Mouse (Mus musculus) embryo, embryonic 10 days (tissue): ENCODE results near the gene Dpp4.

Source experiments
- DNase-seq: peaks from one replicate; pipeline ENCODE4 v3.0.0-alpha.2; 2015; ENCODE audit warnings: low spot score

Gene Dpp4

DNA sequence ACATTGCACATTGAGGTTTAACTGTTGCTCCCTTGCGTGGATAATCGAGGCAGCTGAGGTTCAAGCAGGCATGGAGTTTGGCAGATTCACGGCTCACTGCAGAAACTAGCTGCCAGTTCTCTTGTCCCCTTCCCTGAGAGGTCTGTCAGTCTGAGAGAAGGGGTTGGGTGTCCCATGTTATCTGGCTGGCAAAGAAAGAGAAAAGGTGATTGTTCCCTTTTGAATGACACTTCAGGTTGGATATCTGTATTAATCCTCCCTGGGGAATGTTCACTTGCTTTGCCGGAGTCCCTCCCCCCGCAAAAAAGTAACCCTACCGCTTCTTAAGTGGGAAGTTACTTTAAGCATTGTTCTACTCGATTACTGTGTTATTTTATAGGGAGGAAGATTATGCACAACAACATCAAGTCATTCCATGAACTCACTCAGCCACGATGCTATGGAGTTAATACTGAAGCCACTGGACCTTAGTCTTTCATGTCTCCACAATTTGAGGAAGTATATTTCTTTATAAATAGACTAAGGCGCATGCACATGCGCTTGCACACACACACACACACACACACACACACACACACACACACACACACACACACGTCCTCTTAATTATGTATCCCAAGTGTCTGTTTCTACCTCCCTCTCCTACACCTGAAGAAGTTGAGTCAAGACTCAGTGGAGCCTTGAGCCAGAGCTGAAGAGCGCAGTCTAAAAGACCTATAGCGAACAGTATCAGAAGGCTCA is at the start of gene Dpp4:
Gene Dpp4 (minus strand): TSS at position 151 of the 741 bp plus-strand sequence.
- DNase-seq = no peak

DNA sequence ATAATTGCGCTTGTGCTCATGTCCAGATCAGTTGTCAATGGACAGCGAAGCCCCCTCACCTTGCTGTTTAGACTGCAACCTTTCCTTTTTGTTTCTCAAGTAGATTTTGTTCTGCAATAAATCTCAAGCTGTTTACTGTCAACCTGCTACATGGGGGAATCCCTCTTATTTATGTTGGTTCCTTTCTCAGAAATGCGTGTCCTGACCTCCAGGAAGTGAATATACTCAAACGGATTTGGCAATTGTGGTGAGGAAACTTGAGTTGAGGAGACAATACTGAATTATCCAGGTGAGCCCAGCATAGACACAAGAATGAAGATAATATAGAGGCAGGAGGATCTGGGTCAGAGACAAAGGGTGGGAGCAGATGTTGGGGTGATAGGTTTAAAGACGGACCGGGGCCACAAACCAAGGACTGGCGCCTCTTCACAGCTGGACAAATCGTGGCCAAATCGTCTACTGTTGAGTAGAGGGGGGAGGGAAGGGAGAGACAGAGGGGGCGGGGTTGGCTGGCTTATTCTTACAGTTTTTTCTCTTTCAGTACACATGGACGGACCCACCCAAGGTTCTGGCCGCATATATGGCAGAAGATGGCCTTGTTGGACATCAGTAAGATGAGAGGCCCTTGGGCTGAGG is 48.9 kb upstream of the Dpp4 start:
- DNase-seq = no peak

DNA sequence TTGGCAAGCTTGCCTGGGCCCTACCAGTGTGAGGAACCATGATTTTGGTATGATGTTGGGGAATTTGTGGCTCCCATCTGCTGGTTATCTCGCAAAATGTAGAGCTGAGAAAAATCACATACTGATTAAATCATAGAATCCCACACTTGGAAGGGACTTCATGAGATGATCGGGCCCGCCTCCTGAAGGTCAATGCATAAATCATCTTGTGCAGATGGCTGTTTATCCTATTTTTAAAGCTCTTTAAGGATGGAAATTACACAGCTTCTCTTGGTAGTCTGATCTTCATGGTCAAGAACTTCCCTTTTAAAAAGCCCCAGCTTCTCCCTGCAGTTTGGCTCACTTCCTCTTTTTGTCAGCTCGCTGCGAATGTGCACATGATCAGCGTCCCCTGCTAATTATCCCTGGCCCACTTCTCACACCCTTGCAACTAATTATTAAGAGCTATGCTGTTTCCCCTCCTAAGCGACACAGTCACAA is 48.2 kb upstream of the Dpp4 start:
- no peak for DNase-seq

DNA sequence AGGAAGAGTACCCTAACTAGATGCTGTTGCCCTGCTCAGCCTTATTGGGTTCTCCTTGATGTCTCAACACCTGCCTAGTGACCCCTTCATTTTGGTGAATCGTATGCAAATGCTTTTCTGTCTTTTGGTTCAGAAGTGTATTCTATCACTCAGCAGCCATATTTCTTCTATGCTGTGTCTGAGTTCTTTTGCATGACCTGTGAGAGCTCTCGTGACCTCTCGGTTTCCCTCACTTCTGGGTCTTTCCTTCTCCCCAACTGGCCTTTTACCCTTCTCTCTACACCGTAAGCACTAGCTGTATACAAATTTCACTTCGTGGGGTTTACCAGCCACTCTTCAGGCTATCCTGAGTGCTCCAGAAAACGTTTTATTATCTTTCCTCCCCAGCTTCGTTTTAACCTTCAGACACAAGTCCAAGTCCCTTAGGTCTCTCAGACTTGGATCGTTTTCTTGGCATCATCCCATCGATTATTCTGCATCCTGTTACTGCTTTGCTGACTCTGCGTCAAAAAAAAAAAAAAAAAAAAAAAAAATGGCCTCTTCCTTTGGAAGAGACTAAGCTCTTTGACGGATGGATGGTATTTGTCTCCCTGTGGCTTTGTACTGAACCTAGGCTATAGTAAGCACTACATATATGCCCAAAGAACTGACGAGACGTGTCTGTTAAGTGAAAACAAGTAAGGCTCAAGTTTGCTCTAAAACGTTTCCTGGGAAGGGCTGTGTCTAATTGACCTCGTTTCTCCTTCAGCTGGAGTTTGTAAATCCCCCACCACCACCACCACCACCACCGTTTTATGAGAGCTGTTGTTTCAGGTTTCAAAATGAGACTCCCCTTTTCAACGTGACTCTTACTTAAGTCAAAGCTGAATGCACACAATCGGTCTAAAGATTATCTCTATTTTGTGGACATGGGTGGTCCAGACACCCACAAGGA is 47.5 kb upstream of the Dpp4 start:
- no peak for DNase-seq

DNA sequence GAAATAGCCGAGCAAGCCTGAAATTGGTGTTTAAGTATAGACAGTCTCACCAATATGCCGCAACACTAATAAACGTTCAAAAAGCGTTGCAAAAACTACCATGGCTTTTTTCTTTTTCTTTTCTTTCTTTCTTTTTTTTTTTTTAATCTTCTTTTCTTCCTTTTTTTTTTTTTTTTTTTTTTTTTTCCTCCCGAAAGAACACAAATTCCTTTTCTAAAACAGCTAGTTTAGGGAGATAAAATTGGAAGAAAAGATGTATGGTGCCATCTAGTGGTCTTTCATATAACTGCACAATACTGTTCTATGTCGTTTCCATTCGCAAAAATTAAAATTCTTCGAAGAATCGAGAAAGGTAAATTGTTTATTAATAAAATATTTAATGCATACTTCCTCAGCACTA is 46.0 kb upstream of the Dpp4 start:
- peak; percentile 53 for DNase-seq

DNA sequence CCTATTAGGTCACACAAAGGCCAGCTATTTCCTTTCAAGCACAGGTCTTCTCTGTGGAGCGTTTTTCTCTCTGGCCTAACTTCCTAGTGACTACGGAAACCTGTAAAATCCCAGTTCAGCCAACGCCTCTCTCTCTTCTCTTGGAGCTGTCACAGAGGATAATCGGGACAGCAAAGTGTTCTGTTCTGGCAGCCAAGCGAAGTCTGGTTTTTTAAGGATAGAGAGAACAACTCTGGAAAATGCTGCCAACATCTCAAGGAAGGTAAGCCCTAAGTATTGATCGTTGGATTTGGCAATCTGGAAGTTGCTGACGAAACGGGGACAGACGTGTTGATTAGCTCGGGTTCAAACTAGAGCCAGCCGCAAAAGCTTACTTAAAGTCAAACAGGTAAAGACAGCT is 43.0 kb upstream of the Dpp4 start:
- DNase-seq = no peak

DNA sequence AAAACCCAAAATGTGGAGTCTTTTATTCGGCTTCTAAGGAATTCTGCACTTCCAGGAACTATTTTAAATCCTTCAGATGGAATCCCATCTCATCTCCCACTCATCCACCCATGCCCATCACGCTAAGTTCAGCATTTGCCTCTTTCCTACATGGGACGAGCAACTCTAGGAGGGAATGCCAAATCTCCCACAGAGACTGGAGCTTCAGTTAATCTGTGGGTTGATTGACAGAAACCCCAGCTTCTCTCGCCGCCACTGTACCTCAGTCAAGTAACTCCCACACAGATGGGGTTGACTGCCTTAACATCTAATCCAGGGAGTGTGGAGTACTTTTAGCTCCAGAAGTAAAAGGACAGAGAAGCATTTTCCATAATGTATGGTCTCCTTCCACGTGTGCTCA is 42.0 kb upstream of the Dpp4 start:
- DNase-seq = no peak

DNA sequence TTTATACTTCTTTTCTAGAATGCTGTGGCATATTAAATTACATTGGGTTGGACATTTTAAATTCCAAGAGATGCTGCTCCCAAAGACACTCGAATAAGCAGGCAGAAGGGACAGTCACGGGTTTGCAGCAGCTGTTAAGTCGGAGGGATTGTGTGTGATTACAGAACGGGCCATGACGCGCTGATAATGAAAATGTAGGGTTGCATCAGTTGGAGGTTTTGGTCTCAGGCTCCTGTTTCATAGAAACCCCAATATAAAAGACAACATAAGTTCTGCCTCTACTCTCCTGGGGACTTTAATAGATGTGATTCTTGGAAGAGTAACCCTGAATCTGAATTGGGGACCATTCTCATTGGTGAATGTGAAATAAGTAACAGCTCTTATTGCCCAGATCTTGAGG is 38.3 kb upstream of the Dpp4 start:
- no peak for DNase-seq

DNA sequence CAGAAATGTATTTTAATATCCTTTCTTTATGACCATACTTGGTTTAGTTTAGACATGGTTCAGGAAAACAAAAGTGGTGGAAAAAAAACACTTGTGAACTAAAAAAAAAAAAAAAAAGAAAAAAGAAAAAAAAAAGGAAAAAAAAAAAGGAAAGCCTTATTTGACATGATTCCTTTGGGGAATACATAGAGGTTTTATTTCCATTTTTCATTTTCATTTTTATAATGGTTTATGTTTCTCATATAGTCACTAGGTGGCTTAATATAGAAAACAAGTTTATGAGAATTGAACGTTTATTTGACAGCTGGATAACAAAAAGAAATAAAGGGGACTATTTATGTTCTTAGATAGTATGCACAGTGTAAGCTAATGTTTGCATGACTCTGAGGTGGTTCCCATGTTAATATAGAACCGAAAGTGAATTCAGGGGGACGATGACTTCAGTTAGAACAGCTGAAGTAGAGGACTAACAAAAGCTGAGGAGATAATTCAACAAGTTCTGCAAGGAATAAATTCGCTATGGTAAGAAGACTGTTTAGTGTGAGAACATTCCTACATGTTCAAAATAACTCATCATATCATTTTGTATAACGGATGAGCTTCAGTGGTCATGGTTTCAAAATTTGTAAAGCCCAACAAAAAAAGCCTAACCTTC is 37.8 kb upstream of the Dpp4 start:
- DNase-seq = no peak

DNA sequence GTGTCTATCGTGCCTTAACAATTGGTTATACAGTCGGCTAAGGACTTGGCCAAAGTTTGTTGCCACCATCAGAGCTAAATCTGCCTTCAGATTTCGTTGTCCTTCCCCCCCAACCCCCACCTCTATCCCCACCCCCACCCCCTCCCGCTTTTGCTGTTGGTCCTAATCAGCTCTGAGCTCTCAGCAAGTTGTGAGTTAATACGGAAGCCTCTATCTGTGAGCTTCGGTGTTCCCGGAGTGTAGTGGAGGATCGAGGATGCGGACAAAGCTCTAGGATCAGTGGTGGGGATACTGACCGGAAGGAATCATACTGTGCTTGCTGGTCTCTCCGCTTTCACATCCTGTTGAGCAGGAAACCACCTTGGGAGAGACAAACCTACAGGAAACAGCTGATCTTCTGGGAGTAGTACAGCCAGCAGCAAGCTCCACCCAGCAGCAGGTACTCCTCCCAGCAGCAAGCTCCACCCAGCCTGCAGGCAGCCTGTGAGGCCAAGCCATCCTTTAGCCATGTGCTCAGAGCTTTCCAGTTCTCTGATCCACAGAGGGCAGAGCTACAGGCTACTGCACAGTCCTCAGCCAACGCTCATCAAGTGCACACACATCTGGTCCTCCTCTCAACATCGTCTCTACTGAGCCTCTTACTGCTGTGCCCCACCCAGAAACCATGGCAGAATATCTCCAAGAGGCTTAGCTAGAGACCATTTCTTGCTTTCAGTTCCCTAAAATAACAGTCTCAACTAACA is 28.9 kb upstream of the Dpp4 start:
- peak; percentile 22 for DNase-seq

DNA sequence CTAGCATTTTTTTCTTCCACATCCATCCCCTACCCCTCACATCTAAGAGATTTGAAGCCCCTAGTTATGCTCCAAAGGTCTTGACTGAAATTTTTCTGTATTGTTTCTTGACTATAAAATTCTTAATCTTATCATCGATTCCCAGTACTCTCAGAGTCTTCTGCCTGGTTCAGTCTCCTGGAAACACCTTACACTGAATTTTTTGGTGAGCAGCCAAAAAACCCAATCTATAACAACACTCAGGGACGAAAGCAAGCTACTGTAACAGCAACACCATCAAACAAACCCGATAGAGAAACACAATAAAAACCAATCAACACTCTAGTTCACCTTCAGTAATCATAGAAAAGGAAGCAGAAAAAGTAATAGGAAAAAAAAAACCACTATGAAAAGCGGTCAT is 28.1 kb upstream of the Dpp4 start:
- no peak for DNase-seq

DNA sequence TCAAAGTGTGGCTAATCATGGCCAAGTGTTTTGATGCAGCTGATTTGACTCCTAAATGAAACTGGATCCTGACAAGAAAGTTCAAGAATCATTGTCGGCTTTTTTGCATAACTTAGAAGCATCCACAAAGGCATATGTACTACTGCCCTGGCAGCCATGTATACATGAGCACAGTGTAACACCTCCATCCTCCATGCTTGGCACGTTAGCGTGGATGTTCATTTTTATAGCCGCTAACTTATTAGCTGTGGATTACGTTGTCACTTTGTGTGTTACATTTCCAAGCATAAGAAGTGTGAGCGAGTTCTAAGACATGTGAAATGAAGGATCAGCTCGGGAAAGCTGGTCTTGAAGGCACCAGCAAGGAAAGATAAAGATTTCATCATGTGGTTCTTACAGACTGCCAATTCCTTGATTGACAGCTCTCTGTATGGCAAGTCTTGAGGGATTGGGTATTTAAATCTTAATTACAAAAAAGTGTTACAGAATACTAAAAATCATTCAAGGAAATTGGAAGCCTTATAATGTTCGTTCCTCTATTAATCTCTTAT is 19.3 kb upstream of the Dpp4 start:
- DNase-seq = no peak

DNA sequence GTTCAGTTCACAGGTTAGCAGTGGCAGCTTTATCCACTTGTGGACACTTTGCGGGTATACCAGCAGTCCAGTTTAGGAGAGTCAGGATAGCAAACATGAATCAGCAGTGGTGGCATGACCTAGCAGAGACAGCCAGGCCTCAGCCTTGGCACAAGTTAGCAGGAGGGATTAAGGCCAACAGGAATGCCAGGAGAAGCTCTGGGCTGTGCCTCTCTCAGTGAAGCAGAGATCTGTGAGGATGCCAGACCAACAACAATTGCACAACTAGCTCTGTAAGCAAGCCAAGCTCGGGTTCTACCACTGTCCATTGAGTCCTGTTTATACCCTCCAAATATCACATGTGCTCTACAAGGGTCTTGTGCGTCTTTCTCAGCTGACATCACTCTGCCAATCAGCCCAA is 13.9 kb upstream of the Dpp4 start:
- no peak for DNase-seq

DNA sequence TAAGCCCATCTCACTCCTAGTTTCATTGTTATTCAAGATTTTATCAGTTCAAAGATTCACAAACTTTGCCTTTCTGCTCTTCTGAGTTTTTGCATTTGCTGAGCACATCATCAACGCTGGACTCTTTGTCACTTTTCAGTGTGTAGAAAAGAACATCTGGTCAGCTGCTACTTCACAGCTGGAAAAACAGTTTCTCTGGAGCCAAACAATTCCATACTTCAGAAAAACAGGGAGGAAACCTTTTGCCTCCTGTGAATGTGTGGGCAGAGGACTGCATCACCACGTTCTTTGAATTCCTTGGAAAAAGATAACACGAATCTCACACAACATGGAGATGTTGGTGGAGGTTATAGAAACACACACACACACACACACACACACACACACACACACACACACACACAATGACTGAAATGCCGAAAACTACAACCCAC is 11.3 kb upstream of the Dpp4 start:
- DNase-seq = peak; percentile 22

DNA sequence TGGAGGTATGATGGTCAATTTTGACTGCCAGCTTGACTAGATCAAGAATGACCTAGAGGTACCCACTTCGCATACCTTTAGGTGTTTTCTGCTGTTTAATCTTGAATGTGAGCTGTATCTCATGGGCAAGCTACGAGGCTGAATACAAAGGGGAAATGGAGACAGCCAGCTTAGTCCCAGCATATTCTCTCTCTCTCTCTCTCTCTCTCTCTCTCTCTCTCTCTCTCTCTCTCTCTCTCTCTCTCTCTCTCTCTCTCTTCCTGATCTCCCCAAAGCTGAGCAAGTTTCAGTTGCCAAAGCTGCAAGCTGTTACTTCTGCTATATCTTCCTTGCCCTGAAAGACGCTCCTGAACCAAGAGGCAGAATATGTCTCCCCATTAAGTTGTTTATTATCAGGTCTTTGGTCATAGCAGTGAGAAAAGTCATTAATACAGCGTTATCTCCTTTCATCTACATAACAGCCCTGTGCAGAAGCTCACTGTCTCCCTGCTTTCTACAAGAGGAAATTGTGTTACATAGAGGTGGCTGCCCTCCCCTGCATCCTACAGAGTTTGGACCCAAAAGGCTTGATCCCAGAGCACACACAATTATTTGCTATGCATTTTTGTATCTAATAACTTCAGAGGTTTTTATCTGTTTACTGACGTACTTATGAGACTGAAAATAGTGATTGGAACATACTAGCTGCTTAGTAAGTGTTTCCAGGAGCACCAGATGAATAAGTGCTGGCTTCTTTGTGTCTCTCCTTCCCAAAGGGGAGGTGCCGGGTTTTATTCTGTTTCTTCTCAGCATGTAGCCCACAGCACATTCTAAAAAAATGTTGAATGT is 10.7 kb upstream of the Dpp4 start:
- no peak for DNase-seq

DNA sequence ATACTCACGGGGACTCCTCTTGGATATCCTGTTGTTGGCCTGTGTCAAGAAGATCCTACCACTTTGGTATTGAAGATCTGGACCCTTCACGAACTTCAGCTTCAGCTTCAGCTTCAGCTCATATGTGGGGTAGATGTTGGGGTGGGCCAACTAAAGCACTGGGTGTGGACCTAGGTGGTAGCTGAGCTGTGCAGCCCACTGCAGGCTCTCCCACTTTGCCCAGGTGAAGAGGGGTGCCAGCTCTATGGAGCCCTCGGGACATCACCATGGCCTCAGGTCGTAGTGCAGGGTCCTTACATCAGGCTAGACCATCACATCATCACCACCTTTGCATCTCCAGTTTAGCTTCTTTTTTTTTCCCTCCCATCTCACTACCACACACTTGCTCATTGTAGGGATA is 9.2 kb upstream of the Dpp4 start:
- DNase-seq = no peak

DNA sequence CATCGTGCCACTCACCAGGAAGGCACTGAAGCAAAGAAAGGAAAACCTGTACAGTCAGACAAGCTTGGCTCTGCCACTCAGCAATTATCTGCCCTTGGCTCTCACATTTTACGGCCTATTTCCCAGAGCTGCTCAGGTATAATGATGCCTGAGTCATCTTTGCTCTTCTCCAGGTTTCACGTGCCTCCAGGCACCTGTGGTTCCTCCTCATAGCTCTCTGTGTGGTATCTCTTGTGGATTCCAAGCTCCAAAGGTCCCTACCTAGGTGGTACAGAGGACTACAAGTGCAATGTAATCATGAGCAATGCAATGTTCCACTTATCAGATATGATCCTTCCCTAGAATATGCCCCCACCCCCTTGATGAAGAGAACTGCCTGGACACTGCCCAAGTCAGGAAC is 8.0 kb upstream of the Dpp4 start:
- no peak for DNase-seq

DNA sequence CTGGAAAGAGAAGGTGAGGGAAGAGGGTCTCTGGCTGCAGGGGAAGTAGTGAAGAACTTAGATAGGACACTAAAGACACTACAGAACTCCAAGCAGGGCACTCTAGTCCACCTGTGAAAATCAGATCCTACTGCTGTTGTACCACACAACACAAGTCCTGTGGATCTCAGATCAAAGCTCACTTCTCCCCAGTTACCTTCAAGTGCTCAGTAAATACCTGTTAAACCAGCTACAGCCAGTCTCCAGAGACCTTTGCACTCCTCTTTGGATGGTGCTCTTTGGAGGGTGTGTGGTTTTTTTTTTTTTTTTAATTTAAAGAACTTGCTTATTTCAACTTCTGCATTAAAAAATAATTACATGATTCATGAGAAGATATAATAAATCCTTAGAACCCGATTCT is 5.2 kb upstream of the Dpp4 start:
- DNase-seq = no peak

DNA sequence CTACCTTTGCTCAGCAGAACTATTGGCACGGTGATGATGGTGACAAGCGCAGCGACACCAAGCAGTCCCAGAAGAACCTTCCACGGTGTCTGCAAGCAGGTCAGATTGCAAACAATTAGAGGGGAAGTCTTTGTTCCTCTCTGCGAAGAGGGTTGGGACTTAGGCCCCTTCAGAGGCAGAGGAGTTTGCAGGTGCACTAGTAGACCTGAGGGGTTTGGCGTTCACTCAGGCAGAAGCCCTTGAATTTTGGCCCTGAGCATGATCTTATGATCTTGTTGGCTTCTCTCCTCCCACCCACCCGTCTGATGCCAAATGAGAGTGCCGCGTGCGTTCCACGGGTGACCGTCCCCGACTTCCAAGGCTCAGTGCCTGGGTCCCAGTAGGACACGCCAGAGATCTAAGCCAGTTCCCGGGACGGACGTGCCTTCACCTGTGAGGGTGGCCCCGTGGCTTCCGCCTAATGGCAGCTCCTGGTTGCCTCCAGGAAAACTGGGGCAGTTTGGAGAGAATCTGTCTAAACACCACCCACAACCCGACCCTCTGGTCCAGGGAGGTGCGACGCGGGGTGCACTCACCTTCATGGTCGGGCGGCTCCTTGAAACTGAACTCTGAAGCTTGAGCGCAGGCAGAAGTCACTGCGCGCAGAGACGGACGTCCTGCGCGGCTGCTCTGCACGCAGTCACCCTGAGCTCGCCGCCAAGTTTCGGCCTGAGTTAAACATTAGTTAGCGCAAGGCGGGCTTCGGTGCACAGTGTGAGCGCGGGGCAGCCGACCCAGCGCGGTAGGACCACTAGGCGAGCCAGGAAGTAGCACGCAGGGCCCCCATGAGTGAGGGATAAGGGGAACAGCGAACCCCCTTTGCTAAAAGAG is 585 bp downstream of the Dpp4 start:
- DNase-seq = peak; percentile 80
